Mouse (Mus musculus) heart, embryonic 11.5 days (tissue): ENCODE measurements around the gene Xylt1. TPM values are rescaled to one million over a fixed set of nuclear protein-coding genes. Genes with fewer than 3 reads are reported as not detected.

Experiments
- ATAC-seq: fragments of 200-750 bp; cut with Nextera tagmentation; replicated peaks from 2 replicates; pipeline ENCODE4 v1.8.0; 2017; ENCODE audit warnings: moderate library complexity; ENCODE audit not compliant: insufficient number of reproducible peaks, low FRiP score, low TSS enrichment
- H3K27ac ChIP-seq: fragments of 300-500 bp; sonication (generic); 2 replicates; pipeline ENCODE4 v1.5.1; 2014; ENCODE audit warnings: mild to moderate bottlenecking, low read depth, low read length
- H3K27me3 ChIP-seq: fragments of 300-500 bp; sonication (generic); 2 replicates; pipeline ENCODE4 v1.6.1; 2014; ENCODE audit warnings: mild to moderate bottlenecking, low read length, mixed read lengths; ENCODE audit not compliant: control insufficient read depth, insufficient read depth
- H3K36me3 ChIP-seq: fragments of 300-500 bp; sonication (generic); 2 replicates; pipeline ENCODE4 v1.6.1; 2014; ENCODE audit warnings: mild to moderate bottlenecking, low read length, moderate library complexity, mixed read lengths; ENCODE audit not compliant: control insufficient read depth, insufficient read depth
- H3K4me1 ChIP-seq: fragments of 300-500 bp; sonication (generic); 2 replicates; pipeline ENCODE4 v1.6.1; 2014; ENCODE audit warnings: low read length; ENCODE audit not compliant: control insufficient read depth, insufficient read depth
- H3K4me2 ChIP-seq: fragments of 300-500 bp; sonication (generic); 2 replicates; pipeline ENCODE4 v1.6.1; 2014; ENCODE audit warnings: mild to moderate bottlenecking, moderate library complexity
- H3K4me3 ChIP-seq: fragments of 300-500 bp; sonication (generic); 2 replicates; pipeline ENCODE4 v1.5.1; 2014; ENCODE audit warnings: low read depth, low read length
- H3K9ac ChIP-seq: fragments of 300-500 bp; sonication (generic); 2 replicates; pipeline ENCODE4 v1.6.1; 2014; ENCODE audit warnings: mild to moderate bottlenecking, low read depth, low read length, moderate library complexity
- H3K9me3 ChIP-seq: fragments of 300-500 bp; sonication (generic); replicated peaks from 2 replicates; pipeline ENCODE4 v1.6.1; 2016; ENCODE audit warnings: low read length; ENCODE audit not compliant: control insufficient read depth
- WGBS: fragments of 180-500 bp; shearing (Covaris S2); extraction: QIAGEN DNeasy Blood & Tissue Kit; methylation state at CpG from one replicate; pipeline ENCODE4 v1.1.7; 2014; ENCODE audit not compliant: insufficient replicate concordance; 5-methylcytosine and 5-hydroxymethylcytosine counted together
- polyA plus RNA-seq: library from polyadenylated mRNA; unstranded; fragments of >200 nt; fragmentation: Nextera tagmentation; extraction: Ambion mirVana; gene quantifications from 2 replicates; pipeline ENCODE4 v1.2.1, GENCODE M21; 2014

The Xylt1 gene
- polyA plus RNA-seq, 1 experiment from 2014 or later = 1.8 TPM

DNA sequence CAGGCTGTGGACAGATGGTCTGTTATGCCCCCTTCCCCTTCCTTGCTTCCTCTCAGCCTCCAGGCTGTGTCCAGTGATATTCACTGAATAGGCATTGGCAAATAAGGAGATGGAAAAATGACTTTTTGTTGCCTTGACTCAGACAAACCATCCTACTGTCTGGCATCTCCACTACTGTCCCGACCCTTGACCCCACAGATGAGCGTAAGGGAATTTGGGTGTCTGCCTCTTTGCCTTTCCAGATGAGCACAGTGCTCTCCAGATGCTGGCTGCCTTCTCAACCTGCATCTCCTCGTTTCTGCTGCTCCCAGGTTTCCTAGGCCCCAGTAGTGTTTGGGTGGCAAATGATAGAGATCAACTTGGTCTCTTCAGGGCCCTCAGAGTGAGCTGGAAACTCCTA lies 54.3 kb downstream of the Xylt1 start:
- H3K9me3 ChIP-seq = no peaks in the 10 kb centered on the region
- no peak for ATAC-seq
- no peaks in the 10 kb centered on the region for H3K36me3 ChIP-seq
- H3K4me1 ChIP-seq = 0 out of 2 replicates have a peak, but pooled peaks cover 5% of the 10 kb centered on the region
- H3K9ac ChIP-seq = no peak overlapping the region
- H3K27ac ChIP-seq = no peak overlapping the region
- H3K4me2 ChIP-seq = no peak overlapping the region
- WGBS = 73% methylated on average over 3 of the region's 3 CpGs
- no peak overlapping the region for H3K4me3 ChIP-seq
- no peaks in the 10 kb centered on the region for H3K27me3 ChIP-seq

DNA sequence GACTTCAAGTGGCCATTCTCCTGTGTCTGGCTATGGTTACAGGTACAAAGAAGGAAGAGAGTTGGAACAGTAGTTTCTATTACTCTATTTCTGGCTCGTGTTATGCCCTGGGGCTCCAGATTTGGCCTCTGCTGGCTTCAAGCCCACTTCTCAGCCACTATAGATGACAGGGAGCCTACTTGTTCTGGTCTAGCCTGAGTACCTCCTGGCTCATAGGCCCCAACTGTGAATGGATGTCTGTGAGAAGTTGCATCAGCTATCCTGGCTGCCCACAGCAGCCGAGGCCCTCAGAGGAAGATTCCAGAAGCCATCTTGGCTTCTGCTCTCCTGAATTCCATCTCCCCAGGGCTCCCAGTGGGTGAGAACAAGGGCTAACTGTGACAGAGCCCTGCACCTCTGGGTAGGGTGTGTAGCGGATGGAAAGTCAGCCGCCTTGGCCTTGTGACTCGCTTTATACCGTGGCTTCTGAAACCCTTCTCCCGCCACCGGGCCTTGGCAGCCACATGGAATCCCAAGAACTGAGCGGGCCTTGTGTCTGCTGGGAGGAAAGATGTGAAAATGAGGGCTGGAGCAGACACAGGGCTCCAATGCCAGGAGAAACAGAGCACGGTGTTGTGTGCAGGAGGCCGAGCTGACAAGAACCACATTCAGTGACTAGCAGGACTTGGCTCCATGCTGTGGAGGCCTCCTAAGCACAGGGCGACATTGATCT lies 55.1 kb downstream of the Xylt1 start:
- 0 out of 2 replicates have a peak overlapping the region, but pooled peaks have one; percentile 1 for H3K27ac ChIP-seq
- no peak overlapping the region for H3K4me2 ChIP-seq
- H3K4me3 ChIP-seq = no peak overlapping the region
- no peaks in the 10 kb centered on the region for H3K9me3 ChIP-seq
- 78% methylated on average over 12 of the region's 12 CpGs for WGBS
- 0 out of 2 replicates have a peak, but pooled peaks cover 5% of the 10 kb centered on the region for H3K4me1 ChIP-seq
- no peaks in the 10 kb centered on the region for H3K27me3 ChIP-seq
- ATAC-seq = no peak
- H3K9ac ChIP-seq = no peak overlapping the region
- no peaks in the 10 kb centered on the region for H3K36me3 ChIP-seq

DNA sequence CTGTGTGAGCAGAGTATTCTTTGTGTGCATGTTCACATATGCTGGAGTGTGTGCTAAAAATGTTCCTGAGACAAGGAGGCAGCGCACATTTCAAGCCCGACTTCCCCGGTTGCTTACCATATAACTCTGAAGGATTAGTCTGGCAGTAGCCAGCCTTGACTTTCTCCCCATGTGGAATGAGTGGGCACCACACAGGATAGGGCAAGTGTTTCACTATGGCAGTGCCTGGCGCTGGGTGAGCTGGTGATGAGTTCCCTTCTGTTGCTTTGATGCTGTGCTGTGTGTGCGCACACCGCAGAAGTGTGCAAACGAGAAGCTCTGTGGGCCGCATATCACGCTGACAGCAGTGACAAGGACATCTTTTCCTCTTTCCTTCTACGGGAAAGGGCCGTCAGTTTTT lies 56.1 kb downstream of the Xylt1 start:
- ATAC-seq = no peak
- H3K27me3 ChIP-seq = no peaks in the 10 kb centered on the region
- no peak overlapping the region for H3K4me3 ChIP-seq
- H3K27ac ChIP-seq = no peak overlapping the region
- 80% methylated on average over 11 of the region's 11 CpGs for WGBS
- H3K9ac ChIP-seq = no peak overlapping the region
- H3K9me3 ChIP-seq = no peaks in the 10 kb centered on the region
- 0 out of 2 replicates have a peak, but pooled peaks cover 5% of the 10 kb centered on the region for H3K4me1 ChIP-seq
- no peaks in the 10 kb centered on the region for H3K36me3 ChIP-seq
- H3K4me2 ChIP-seq = no peak overlapping the region

DNA sequence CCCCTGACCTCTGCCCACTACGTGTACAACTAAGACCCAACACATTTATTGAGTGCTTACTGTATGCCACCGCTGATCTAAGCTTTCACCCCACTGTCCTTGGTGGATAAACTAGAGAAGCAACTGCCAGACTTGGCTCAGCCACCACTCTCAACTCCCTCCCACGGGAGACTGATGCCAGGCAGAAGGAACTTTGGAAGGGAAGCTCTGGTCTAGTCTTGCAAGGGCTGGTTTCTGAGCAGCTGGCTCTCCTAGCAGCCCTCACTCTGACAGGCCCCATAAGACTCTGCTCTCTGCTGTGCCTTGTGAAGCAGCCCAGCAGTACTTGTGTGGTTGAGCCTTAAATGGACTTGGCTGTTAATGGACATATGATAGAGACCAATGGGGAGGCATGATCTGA lies 60.2 kb downstream of the Xylt1 start:
- Histone ChIP-seq H3K4me3 (no peak overlapping the region), H3K27ac (no peak overlapping the region), H3K36me3 (no peaks in the 10 kb centered on the region), H3K9me3 (no peaks in the 10 kb centered on the region), H3K4me2 (no peak overlapping the region), H3K9ac (no peak overlapping the region), H3K4me1 (0 out of 2 replicates have a peak, but pooled peaks cover 6% of the 10 kb centered on the region), H3K27me3 (no peaks in the 10 kb centered on the region)
- ATAC-seq = no peak
- WGBS = 77% methylated on average over 3 of the region's 3 CpGs

DNA sequence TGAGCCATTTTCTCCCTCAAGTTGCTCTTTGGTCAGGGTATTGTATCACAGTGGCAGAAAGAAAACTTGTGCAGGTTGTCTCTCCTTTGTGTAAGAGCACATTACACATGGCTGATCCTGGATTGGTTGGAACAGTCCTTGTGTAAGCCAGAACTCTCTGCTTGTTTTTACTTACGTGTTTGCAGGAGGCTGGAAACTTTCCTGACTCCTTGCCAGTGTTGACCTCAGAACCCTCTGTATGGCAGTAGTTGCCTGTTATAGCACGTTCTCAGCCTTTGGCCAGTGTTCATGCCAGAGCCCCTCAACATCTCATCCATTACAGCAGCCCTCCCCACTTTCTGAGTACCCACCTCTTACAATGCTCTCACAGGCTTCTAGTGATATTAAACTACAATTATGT lies 61.9 kb downstream of the Xylt1 start:
- H3K27me3 ChIP-seq = no peaks in the 10 kb centered on the region
- 76% methylated on average over 2 of the region's 2 CpGs for WGBS
- H3K36me3 ChIP-seq = no peaks in the 10 kb centered on the region
- no peak for ATAC-seq
- H3K27ac ChIP-seq = no peak overlapping the region
- no peak overlapping the region for H3K4me3 ChIP-seq
- no peak overlapping the region for H3K9ac ChIP-seq
- no peak overlapping the region for H3K4me2 ChIP-seq
- no peaks in the 10 kb centered on the region for H3K9me3 ChIP-seq
- H3K4me1 ChIP-seq = 0 out of 2 replicates have a peak, but pooled peaks cover 2% of the 10 kb centered on the region

DNA sequence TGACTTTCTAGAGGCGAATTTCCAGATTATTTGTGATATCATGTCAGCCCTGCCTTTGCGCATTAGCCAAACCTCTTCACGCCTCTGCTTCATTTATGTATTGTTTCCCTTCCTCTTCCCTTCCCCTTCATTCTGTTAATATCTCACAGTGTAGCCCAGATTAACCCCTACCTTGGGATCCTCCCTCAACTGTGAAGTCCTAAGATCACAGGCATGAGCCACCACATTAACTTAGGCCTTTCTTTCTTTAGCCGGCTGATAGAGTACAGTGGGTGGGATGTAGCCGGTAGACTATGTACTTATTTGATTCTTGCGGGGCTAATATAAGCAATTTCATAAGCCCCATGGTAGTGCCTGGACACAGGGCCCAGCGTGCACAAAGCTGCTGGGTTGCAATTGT lies 62.4 kb downstream of the Xylt1 start:
- Histone ChIP-seq H3K27me3 (no peaks in the 10 kb centered on the region), H3K27ac (no peak overlapping the region), H3K4me2 (no peak overlapping the region), H3K9me3 (no peaks in the 10 kb centered on the region), H3K4me1 (0 out of 2 replicates have a peak, but pooled peaks cover 2% of the 10 kb centered on the region), H3K36me3 (no peaks in the 10 kb centered on the region), H3K9ac (no peak overlapping the region), H3K4me3 (no peak overlapping the region)
- 82% methylated on average over 7 of the region's 7 CpGs for WGBS
- ATAC-seq = no peak

DNA sequence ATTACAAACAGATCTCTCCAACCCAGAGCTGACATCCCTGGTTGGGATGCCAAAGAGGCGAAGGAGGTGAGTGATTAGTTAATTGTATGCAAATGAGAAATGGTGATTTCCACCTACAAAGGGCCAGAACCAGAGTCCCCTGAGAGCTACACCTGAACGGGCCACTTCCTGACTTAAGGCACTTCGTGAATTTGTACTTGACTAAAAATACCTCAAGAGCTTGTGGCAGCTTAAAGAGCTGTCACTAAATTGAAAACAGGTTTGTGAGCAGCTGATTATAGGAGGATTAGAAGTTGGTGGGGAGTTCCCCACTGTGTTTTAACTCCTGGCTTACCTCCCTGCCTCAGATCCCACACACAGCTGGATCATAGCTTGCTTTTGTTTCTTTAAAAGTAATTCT lies 64.7 kb downstream of the Xylt1 start:
- ATAC-seq = no peak
- Histone ChIP-seq H3K9ac (no peak overlapping the region), H3K27ac (0 out of 2 replicates have a peak overlapping the region, but pooled peaks have one; percentile 7), H3K4me2 (no peak overlapping the region; the same call in 1 of the 2 replicates), H3K4me1 (0 out of 2 replicates have a peak, but pooled peaks cover 2% of the 10 kb centered on the region), H3K9me3 (no peaks in the 10 kb centered on the region), H3K4me3 (no peak overlapping the region), H3K36me3 (no peaks in the 10 kb centered on the region), H3K27me3 (no peaks in the 10 kb centered on the region)
- WGBS = 25% methylated on average over 3 of the region's 3 CpGs

DNA sequence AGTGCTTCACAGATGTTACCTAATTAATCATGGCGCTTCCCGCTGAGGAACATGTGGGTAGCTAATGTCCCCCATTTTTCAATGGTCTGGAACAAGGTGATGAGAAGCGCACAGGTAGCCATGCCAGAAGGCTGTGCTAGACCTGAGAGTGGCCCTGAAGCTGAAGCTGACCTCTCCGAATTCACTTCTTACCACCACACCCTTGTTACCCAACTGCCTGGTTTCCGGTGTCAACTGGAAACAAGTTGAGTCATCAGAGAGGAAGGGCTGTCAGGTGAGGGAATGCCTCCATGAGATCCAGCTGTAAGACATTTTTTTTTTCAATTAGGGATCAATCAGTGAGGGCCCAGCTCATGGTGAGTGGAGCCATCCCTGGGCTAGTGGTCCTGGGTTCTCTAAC lies 68.8 kb downstream of the Xylt1 start:
- Histone ChIP-seq H3K9me3 (no peaks in the 10 kb centered on the region), H3K27me3 (no peaks in the 10 kb centered on the region), H3K27ac (no peak overlapping the region), H3K4me3 (no peak overlapping the region), H3K36me3 (no peaks in the 10 kb centered on the region), H3K4me1 (peaks cover 7% of the 10 kb centered on the region), H3K9ac (no peak overlapping the region), H3K4me2 (no peak overlapping the region)
- ATAC-seq = no peak
- 84% methylated on average over 5 of the region's 5 CpGs for WGBS

DNA sequence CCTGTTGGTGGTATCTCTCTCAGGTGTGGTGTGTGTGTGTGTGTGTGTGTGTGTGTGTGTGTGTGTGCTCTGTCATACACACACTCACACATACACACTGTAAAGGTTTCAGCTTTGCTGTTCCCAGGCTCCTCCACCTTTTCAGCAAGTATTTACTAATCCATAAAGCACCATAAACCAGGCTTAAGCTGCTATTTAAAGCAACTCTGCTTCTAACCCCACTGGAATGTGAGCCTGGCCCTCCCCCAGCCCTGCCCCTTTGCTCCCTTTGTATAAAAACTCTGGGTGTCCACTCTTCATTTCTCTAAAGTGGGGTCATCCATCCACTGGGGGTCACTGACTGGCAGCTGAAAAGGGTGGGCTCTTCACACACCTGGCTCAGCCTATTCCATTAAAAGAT lies 70.4 kb downstream of the Xylt1 start:
- ATAC-seq = no peak
- Histone ChIP-seq H3K9ac (no peak overlapping the region), H3K27me3 (no peaks in the 10 kb centered on the region), H3K36me3 (no peaks in the 10 kb centered on the region), H3K9me3 (no peaks in the 10 kb centered on the region), H3K27ac (peak overlapping the region; percentile 35; the same call in 1 of the 2 replicates), H3K4me1 (peaks cover 7% of the 10 kb centered on the region), H3K4me2 (peak overlapping the region; percentile 14; the same call in 1 of the 2 replicates), H3K4me3 (no peak overlapping the region)
